Mouse (Mus musculus) midbrain, embryonic 15.5 days (tissue): Measurements from ENCODE around the gene Egfr. TPM values are rescaled to one million over a fixed set of nuclear protein-coding genes. Genes with fewer than 3 reads are reported as not detected.

Experiments
- ATAC-seq: fragments of 200-750 bp; cut with Nextera tagmentation; replicated peaks from 2 replicates; pipeline ENCODE4 v1.8.0; 2017; ENCODE audit warnings: moderate TSS enrichment
- H3K27ac ChIP-seq: fragments of 300-500 bp; sonication (generic); 2 replicates; pipeline ENCODE4 v1.5.1; 2015; ENCODE audit warnings: mild to moderate bottlenecking, inconsistent platforms
- H3K27me3 ChIP-seq: fragments of 300-500 bp; sonication (generic); replicated peaks from 2 replicates; pipeline ENCODE4 v1.6.1; 2015; ENCODE audit warnings: inconsistent platforms
- H3K36me3 ChIP-seq: fragments of 300-500 bp; sonication (generic); replicated peaks from 2 replicates; pipeline ENCODE4 v1.6.1; 2015; ENCODE audit warnings: inconsistent platforms
- H3K4me1 ChIP-seq: fragments of 300-500 bp; sonication (generic); 2 replicates; pipeline ENCODE4 v1.6.1; 2015; ENCODE audit warnings: inconsistent platforms
- H3K4me2 ChIP-seq: fragments of 300-500 bp; sonication (generic); 2 replicates; pipeline ENCODE4 v1.6.1; 2015; ENCODE audit warnings: inconsistent platforms, mild to moderate bottlenecking, moderate library complexity
- H3K4me3 ChIP-seq: fragments of 300-500 bp; sonication (generic); 2 replicates; pipeline ENCODE4 v1.5.1; 2015; ENCODE audit warnings: mild to moderate bottlenecking, inconsistent platforms
- H3K9ac ChIP-seq: fragments of 300-500 bp; sonication (generic); 2 replicates; pipeline ENCODE4 v1.6.1; 2015; ENCODE audit warnings: mild to moderate bottlenecking, inconsistent platforms
- H3K9me3 ChIP-seq: fragments of 300-500 bp; sonication (generic); 2 replicates; pipeline ENCODE4 v1.6.1; 2016; ENCODE audit warnings: inconsistent platforms
- WGBS: fragments of 180-500 bp; shearing (Covaris S2); methylation state at CpG from one replicate; pipeline ENCODE4 v1.1.7; 2015; ENCODE audit warnings: mixed read lengths; 5-methylcytosine and 5-hydroxymethylcytosine counted together
- polyA plus RNA-seq: library from polyadenylated mRNA; unstranded; fragments of >200 nt; fragmentation: Nextera tagmentation; extraction: Ambion mirVana; gene quantifications from 2 replicates; pipeline ENCODE4 v1.2.1, GENCODE M21; 2015

Gene Egfr
- polyA plus RNA-seq, 1 experiment from 2014 or later, result 4.3 TPM

DNA sequence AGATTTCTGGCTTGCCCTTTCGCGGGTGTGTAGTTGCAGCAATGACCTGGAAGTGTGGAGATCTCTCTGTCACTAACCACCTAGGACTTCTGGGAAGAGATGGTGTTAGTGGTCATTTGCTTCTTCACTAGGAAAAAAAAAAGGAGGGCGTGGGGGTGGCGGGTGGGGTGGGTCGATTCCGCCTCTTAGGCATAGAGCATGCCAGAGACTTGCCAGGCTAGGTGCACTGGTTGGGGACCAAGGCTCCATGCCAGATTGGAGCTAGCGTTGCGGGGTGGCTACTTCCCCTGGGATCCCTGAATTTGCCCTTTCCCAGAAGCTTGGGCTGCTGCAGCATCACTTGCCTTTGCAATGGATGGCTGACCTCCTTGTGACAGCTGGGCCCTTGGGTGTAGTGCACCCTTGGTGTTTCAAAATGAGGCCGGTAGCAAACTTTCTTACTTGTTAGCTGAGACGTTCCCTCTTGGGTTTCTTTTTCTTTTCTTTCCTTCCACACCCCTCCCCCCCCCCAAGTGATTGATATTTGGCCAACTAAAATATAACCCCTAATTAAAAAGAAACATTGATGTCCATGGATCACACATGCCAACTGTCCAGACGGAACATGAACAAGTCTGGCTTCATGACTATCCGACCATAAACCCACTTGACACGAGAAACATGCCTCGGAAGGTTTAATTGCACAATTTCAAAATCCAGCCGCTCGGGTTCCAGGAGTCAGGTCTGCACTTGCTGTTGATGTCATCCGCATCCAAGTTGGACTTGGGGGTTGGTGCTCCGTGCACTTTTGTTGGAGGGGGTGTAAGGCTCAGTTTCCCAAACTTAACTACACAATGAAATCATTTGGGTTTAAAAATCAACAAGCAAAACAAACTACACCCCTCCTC, 1.4 kb downstream of the Egfr start:
- H3K4me3 ChIP-seq, result peak overlapping the region; percentile 61
- no peaks in the 10 kb centered on the region for H3K36me3 ChIP-seq
- ATAC-seq, result no peak
- H3K27ac ChIP-seq, result no peak overlapping the region
- H3K27me3 ChIP-seq, result peaks cover 31% of the 10 kb centered on the region
- peak overlapping the region; percentile 99 for H3K4me2 ChIP-seq
- H3K9me3 ChIP-seq, result no peaks in the 10 kb centered on the region
- WGBS, result 38% methylated on average over 18 of the region's 18 CpGs
- H3K9ac ChIP-seq, result 0 out of 2 replicates have a peak overlapping the region, but pooled peaks have one; percentile 48
- H3K4me1 ChIP-seq, result peaks cover 17% of the 10 kb centered on the region

- Histone ChIP-seq H3K27ac (no peak overlapping the region), H3K4me2 (no peak overlapping the region), H3K36me3 (no peaks in the 10 kb centered on the region), H3K9me3 (no peaks in the 10 kb centered on the region), H3K27me3 (no peaks in the 10 kb centered on the region), H3K4me3 (no peak overlapping the region), H3K4me1 (no peaks in the 10 kb centered on the region), H3K9ac (no peak overlapping the region)
- 94% methylated on average over 6 of the region's 6 CpGs for WGBS
- no peak for ATAC-seq
Observed at GRCm38 (mm10) chr11:16759930-16760329, 7.9 kb downstream of the Egfr start.

- WGBS, result 83% methylated on average over 2 of the region's 2 CpGs
- ATAC-seq, result no peak
- H3K27me3 ChIP-seq, result no peaks in the 10 kb centered on the region
- no peaks in the 10 kb centered on the region for H3K4me1 ChIP-seq
- H3K9ac ChIP-seq, result no peak overlapping the region
- H3K36me3 ChIP-seq, result no peaks in the 10 kb centered on the region
- no peak overlapping the region for H3K27ac ChIP-seq
- no peaks in the 10 kb centered on the region for H3K9me3 ChIP-seq
- no peak overlapping the region for H3K4me2 ChIP-seq
- no peak overlapping the region for H3K4me3 ChIP-seq
Observed at GRCm38 (mm10) chr11:16761184-16761583, 9.2 kb downstream of the Egfr start.

DNA sequence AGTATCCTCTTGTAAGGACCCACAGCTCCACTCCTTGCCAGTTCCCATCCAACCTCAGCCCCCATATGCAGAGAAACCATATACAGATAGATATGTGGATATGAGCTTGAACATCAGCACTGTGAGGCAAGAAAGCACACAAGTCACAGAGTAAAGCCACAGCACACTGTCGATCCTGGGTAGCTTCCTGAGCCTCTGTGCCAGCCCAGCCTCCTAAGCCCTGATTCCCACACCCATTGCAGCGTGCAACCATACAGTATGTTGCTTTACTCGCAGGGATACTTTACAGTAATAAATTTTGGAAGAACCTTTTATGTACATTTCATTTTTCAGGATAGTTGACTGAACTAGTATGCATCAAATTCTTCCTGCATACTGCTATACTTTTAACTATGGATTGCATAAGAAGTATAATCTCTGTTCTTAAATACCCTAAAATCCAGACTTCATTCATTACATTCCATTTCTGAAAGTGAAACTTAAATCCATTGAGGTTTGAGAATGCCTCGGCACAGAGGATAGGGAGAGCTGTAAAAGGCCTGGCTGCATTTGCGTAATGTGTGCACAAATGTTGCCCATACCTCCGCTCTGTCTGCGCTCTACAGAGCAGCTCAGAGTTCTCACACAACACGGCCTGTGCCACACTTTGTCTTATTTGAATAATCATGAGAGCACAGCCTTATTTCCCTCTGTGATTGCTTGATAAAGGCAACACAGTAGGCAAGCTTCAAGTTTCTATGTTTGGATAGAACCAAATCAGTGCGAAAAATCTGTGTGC, 14.2 kb downstream of the Egfr start:
- H3K4me1 ChIP-seq, result no peaks in the 10 kb centered on the region
- 70% methylated on average over 9 of the region's 9 CpGs for WGBS

GRCm38 (mm10) chr11:16767984-16768383, 16.0 kb downstream of the Egfr start:
- Histone ChIP-seq H3K27me3 (no peaks in the 10 kb centered on the region), H3K9ac (no peak overlapping the region), H3K9me3 (no peaks in the 10 kb centered on the region), H3K4me3 (no peak overlapping the region), H3K36me3 (no peaks in the 10 kb centered on the region), H3K4me1 (no peaks in the 10 kb centered on the region), H3K27ac (no peak overlapping the region), H3K4me2 (no peak overlapping the region)
- WGBS, result 85% methylated on average over 2 of the region's 2 CpGs
- no peak for ATAC-seq

More for the DNA sequence above, 14.2 kb downstream of the Egfr start:
- no peaks in the 10 kb centered on the region for H3K9me3 ChIP-seq
- H3K9ac ChIP-seq, result no peak overlapping the region
- ATAC-seq, result no peak
- no peak overlapping the region for H3K4me3 ChIP-seq
- no peak overlapping the region for H3K27ac ChIP-seq
- no peaks in the 10 kb centered on the region for H3K27me3 ChIP-seq
- no peak overlapping the region for H3K4me2 ChIP-seq
- no peaks in the 10 kb centered on the region for H3K36me3 ChIP-seq

GRCm38 (mm10) chr11:16769276-16769675, 17.3 kb downstream of the Egfr start:
- Histone ChIP-seq H3K36me3 (no peaks in the 10 kb centered on the region), H3K9ac (no peak overlapping the region), H3K27ac (no peak overlapping the region), H3K4me2 (no peak overlapping the region), H3K4me3 (no peak overlapping the region), H3K9me3 (no peaks in the 10 kb centered on the region), H3K4me1 (no peaks in the 10 kb centered on the region), H3K27me3 (no peaks in the 10 kb centered on the region)
- ATAC-seq, result no peak
- 92% methylated on average over 4 of the region's 4 CpGs for WGBS

- no peak overlapping the region for H3K4me2 ChIP-seq
- H3K9ac ChIP-seq, result no peak overlapping the region
- H3K27ac ChIP-seq, result no peak overlapping the region
- H3K4me1 ChIP-seq, result no peaks in the 10 kb centered on the region
- no peaks in the 10 kb centered on the region for H3K27me3 ChIP-seq
- ATAC-seq, result no peak
- no peak overlapping the region for H3K4me3 ChIP-seq
- H3K36me3 ChIP-seq, result no peaks in the 10 kb centered on the region
- no peaks in the 10 kb centered on the region for H3K9me3 ChIP-seq
- 67% methylated on average over 3 of the region's 3 CpGs for WGBS
Observed at GRCm38 (mm10) chr11:16769709-16770303, 17.8 kb downstream of the Egfr start.

DNA sequence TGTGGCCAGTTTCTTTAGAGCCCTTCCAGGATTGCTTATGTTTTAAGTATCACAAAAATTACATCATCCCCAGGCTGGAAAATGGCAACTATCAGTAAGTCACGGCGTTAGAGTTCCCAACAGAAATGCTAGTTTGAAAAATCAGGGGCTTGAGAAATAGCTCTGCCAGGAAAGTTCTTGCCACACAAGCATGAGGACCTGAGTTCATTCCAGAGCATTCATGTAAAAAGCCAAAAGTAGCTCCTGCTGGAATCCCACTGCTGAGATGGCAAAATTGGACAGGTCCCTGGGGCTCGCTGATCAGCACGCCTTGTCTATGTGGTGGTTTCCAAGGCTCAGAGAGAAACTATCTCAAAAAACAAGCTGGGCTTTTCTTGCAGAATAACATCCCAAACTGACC, 19.0 kb downstream of the Egfr start:
- Histone ChIP-seq H3K4me3 (no peak overlapping the region), H3K27me3 (no peaks in the 10 kb centered on the region), H3K4me1 (no peaks in the 10 kb centered on the region), H3K4me2 (no peak overlapping the region), H3K36me3 (no peaks in the 10 kb centered on the region), H3K9me3 (no peaks in the 10 kb centered on the region), H3K27ac (no peak overlapping the region), H3K9ac (no peak overlapping the region)
- 89% methylated on average over 4 of the region's 4 CpGs for WGBS
- ATAC-seq, result no peak

GRCm38 (mm10) chr11:16772717-16773116, 20.7 kb downstream of the Egfr start:
- H3K4me3 ChIP-seq, result no peak overlapping the region
- H3K27ac ChIP-seq, result no peak overlapping the region
- H3K36me3 ChIP-seq, result no peaks in the 10 kb centered on the region
- H3K4me2 ChIP-seq, result no peak overlapping the region
- no peaks in the 10 kb centered on the region for H3K4me1 ChIP-seq
- H3K9me3 ChIP-seq, result no peaks in the 10 kb centered on the region
- no peak overlapping the region for H3K9ac ChIP-seq
- ATAC-seq, result no peak
- no peaks in the 10 kb centered on the region for H3K27me3 ChIP-seq
- WGBS, result 48% methylated on average over 4 of the region's 4 CpGs

GRCm38 (mm10) chr11:16776967-16777366, 25.0 kb downstream of the Egfr start:
- Histone ChIP-seq H3K4me2 (no peak overlapping the region), H3K9me3 (no peaks in the 10 kb centered on the region), H3K9ac (no peak overlapping the region), H3K4me3 (no peak overlapping the region), H3K36me3 (no peaks in the 10 kb centered on the region), H3K4me1 (no peaks in the 10 kb centered on the region), H3K27ac (no peak overlapping the region), H3K27me3 (no peaks in the 10 kb centered on the region)
- WGBS, result 75% methylated on average over 2 of the region's 2 CpGs
- ATAC-seq, result no peak

DNA sequence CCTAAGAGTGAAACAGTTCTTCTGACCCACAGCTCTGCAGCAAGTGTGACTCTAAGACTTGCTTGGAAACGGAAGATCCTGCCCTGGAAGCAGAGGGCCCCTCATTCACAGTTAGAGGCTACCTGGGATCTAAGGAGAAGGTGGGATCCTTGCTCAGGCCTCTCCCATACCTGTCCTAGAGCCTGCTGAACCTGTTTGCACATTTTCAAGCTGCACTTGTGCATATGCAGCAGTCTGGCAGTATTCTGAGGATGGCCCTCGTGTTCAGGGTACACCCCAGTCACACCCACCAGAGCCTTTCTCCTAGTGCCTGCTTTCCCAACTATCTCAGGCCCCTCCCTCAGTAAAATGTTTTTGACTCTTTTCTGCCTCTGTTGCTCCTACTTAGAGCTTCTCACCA, 29.6 kb downstream of the Egfr start:
- Histone ChIP-seq H3K4me3 (no peak overlapping the region), H3K27ac (no peak overlapping the region), H3K27me3 (no peaks in the 10 kb centered on the region), H3K9me3 (no peaks in the 10 kb centered on the region), H3K4me1 (no peaks in the 10 kb centered on the region), H3K36me3 (no peaks in the 10 kb centered on the region), H3K4me2 (no peak overlapping the region), H3K9ac (no peak overlapping the region)
- 67% methylated on average over 2 of the region's 2 CpGs for WGBS
- no peak for ATAC-seq

DNA sequence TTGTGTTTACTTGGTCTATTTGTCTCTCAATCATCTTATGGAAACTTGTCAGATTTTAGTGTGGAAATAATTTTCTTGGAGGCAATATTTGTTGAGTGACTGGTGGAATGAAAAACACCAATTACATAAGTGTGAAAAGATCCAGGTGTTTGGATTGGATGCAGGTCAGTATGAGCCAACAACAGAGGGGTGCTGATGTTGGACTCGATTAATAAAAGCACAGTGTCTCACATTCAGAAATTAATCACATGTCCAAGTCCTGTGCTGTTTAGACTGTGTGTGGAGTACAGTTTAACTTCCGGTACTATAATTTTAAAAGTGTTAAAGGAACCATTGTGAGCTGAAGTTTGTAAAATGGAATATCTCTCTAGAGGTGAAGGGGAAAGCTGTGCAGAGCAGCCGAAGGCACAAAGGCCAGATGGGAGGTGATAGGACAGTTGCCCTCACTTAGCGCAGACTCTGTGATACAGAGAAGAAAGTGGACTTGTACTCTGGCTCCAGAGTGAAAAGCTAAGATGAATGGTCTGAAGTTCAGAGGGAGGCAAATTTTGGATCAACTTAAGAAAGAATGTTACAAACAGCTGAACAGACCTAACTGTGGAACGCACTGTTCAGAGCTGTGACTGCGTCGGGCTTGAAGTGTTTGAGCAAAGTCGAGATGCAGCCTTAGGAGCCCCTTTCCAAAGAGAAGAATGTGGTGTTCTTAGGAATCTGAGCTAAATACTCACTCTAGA, 32.1 kb downstream of the Egfr start:
- Histone ChIP-seq H3K27me3 (no peaks in the 10 kb centered on the region), H3K9me3 (no peaks in the 10 kb centered on the region), H3K9ac (no peak overlapping the region), H3K4me1 (no peaks in the 10 kb centered on the region), H3K27ac (no peak overlapping the region), H3K4me2 (no peak overlapping the region), H3K4me3 (no peak overlapping the region), H3K36me3 (no peaks in the 10 kb centered on the region)
- no peak for ATAC-seq
- WGBS, result 92% methylated on average over 8 of the region's 8 CpGs
